Mouse (Mus musculus) forebrain, embryonic 10.5 days (tissue): ENCODE measurements around the gene Tarbp2. TPM values are rescaled to one million over a fixed set of nuclear protein-coding genes. Genes with fewer than 3 reads are reported as not detected.

Experiments
- DNase-seq: peaks from one replicate; pipeline ENCODE4 v3.0.0-alpha.2; 2017; ENCODE audit warnings: low spot score; ENCODE audit errors: extremely low spot score
- H3K27ac ChIP-seq: fragments of 300-500 bp; sonication (generic); 2 replicates; pipeline ENCODE4 v1.5.1; 2016; ENCODE audit warnings: mild to moderate bottlenecking
- H3K27me3 ChIP-seq: fragments of 300-500 bp; sonication (generic); 2 replicates; pipeline ENCODE4 v1.6.1; 2016; ENCODE audit warnings: mild to moderate bottlenecking; ENCODE audit not compliant: poor library complexity, severe bottlenecking
- H3K36me3 ChIP-seq: fragments of 300-500 bp; sonication (generic); replicated peaks from 2 replicates; pipeline ENCODE4 v1.6.1; 2016; ENCODE audit warnings: mild to moderate bottlenecking, moderate library complexity
- H3K4me1 ChIP-seq: fragments of 300-500 bp; sonication (generic); 2 replicates; pipeline ENCODE4 v1.6.1; 2016
- H3K4me3 ChIP-seq: fragments of 300-500 bp; sonication (generic); 2 replicates; pipeline ENCODE4 v1.5.1; 2016; ENCODE audit warnings: mild to moderate bottlenecking, moderate library complexity
- H3K9me3 ChIP-seq: fragments of 300-500 bp; sonication (generic); 2 replicates; pipeline ENCODE4 v1.6.1; 2016; ENCODE audit warnings: mild to moderate bottlenecking, moderate library complexity
- WGBS: fragments of 180-500 bp; shearing (Covaris S2); methylation state at CpG from one replicate; pipeline ENCODE4 v1.1.7; 2016; 5-methylcytosine and 5-hydroxymethylcytosine counted together
- polyA plus RNA-seq: library from polyadenylated mRNA; unstranded; fragments of >200 nt; fragmentation: Nextera tagmentation; extraction: Ambion mirVana; gene quantifications from 2 replicates; pipeline ENCODE4 v1.2.1, GENCODE M21; 2016

The Tarbp2 gene
- polyA plus RNA-seq, 1 experiment from 2014 or later, result 132 TPM

DNA sequence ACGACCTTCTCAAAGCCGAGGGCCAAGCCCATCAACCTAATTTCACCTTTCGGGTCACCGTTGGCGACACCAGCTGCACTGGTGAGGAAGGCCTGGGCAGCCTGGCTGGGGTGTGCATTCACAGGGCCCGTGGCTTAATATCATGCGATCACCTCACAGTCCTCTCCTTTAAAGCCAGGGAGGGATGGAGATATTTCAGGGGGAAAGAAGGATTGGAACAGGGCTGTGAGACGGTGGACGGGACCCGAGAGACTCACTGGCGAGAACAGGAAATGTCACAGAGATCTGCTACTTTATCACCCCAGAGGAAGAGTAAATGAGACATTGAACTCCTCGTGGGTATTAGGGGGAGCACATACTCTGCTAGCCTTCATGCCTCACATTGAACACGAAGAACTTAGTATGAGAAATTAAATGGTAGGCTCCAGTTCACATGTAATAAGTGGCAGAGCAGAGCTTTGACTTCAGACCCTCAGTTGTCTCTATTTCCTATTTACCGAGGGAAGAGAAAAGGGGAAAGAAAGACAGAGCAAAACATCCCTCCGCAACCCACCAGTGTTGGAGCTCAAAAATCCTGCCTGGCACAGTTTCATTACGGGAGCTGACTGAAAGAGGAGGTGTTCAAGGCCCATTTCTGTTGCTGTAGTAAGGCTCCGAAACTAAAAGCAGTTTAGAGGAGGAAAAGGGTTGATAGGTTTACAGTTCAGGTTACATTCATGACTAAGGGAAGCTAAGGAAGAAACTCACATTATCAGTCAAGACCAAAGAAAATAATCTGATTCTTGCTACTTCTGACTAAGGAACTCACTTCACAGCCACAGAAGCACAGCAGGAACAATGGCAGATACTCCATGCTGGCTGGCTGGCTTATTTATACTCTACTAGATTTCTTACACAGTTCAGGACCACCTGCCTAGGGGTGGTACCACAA lies 1.5 kb downstream of the Tarbp2 start:
- Histone ChIP-seq H3K4me1 (peaks cover 50% of the 10 kb centered on the region), H3K27ac (peak overlapping the region; percentile 99), H3K27me3 (no peaks in the 10 kb centered on the region), H3K9me3 (no peaks in the 10 kb centered on the region), H3K4me3 (peak overlapping the region; percentile 79), H3K36me3 (peaks cover 44% of the 10 kb centered on the region)
- no peak for DNase-seq
- 77% methylated on average over 17 of the region's 17 CpGs for WGBS

DNA sequence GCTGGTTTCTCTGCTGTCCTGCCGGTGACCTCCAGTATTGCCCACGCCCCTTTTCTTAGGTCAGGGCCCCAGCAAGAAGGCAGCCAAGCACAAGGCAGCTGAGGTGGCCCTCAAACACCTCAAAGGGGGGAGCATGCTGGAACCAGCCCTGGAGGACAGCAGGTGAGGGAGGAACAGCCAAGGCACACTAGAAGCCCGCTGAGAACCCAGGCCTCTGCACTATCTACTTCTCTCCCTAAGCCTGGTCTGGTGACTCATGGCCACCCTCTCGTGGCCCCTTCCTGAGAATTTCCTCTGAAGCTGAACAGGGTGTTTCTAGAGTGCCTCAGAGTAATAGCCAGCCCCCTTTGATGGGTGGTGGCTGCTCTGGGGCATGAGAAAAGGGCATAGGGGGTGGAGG lies 2.4 kb downstream of the Tarbp2 start:
- no peaks in the 10 kb centered on the region for H3K9me3 ChIP-seq
- DNase-seq, result no peak
- H3K27ac ChIP-seq, result no peak overlapping the region
- no peak overlapping the region for H3K4me3 ChIP-seq
- 91% methylated on average over 4 of the region's 4 CpGs for WGBS
- peaks cover 47% of the 10 kb centered on the region for H3K36me3 ChIP-seq
- peaks cover 43% of the 10 kb centered on the region for H3K4me1 ChIP-seq
- H3K27me3 ChIP-seq, result no peaks in the 10 kb centered on the region

DNA sequence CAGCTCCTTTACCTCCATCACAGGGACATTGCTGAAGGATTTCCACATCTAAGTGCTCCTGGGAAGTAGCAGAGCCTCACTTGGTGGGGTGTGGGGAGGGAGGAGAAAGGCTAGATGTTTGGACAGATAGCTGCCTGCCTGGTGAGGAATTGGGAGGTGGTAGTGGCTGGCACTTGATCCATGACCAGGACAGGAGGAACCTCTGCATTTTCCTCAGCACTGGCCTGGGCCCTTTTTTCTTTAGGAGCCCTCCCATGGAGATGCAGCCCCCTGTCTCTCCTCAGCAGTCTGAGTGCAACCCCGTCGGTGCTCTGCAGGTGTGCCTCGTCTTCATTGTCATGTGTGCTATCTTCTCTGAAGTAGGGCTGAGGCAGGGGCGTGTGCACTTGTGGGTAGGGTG lies 3.5 kb downstream of the Tarbp2 start:
- Histone ChIP-seq H3K4me3 (no peak overlapping the region), H3K36me3 (peaks cover 52% of the 10 kb centered on the region), H3K27me3 (no peaks in the 10 kb centered on the region), H3K4me1 (peaks cover 32% of the 10 kb centered on the region), H3K27ac (no peak overlapping the region), H3K9me3 (no peaks in the 10 kb centered on the region)
- no peak for DNase-seq
- WGBS, result 86% methylated on average over 4 of the region's 4 CpGs

- peaks cover 5% of the 10 kb centered on the region; the same call in 1 of the 2 replicates for H3K4me1 ChIP-seq
- 9% methylated on average over 3 of the region's 3 CpGs for WGBS
Measured at GRCm38 (mm10) chr15:102524892-102525485, 7.0 kb downstream of the Tarbp2 start, which contains the start of gene Npff. TSS of gene Npff (minus strand) at chr15:102524942.

DNA sequence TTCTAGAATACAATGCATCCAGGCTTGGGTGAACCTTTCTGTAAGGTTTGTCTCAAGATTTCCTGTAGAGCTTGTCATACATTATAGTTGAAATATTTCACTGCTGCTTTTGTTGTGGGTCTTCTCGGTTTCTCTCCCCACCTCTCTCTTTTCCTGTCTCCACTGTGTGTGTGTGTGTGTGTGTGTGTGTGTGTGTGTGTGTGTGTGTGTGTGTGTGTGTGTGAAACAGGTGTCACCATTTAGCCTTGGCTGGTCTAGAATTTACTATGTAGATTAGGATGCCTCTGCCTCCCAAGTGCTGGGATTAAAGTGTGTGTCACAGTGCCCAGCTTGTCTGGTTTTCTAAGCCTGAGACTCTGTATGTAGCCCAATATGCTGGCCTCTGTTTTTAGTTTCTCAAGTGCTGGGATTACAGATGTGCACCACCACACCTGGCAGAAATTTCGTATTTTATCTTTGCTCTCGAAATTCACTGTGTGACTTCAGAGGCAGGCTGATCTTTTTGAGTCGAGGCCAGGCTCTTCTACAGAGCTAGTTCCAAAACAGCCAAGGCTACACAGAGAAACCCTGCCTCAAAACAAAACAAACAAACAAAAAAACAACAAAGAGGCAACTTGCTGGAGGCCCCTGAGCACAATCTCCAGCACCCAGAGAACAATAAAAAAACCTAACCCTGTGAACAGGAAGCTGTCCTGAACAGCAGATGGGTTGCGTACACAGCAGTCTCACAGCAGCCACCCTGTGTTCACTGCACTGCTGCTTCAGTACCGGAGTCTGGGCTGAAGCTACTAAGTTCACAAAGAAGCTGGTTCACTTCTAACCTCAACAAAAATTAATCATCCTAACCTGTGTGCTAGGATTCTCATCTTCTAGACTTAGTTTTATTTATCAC lies 8.4 kb downstream of the Tarbp2 start:
- 85% methylated on average over 6 of the region's 6 CpGs for WGBS
- Histone ChIP-seq H3K27me3 (no peaks in the 10 kb centered on the region), H3K4me1 (no peaks in the 10 kb centered on the region), H3K9me3 (no peaks in the 10 kb centered on the region; the same call in 1 of the 2 replicates), H3K4me3 (no peak overlapping the region), H3K27ac (no peak overlapping the region), H3K36me3 (peaks cover 73% of the 10 kb centered on the region)
- no peak for DNase-seq

More at GRCm38 (mm10) chr15:102524892-102525485, 7.0 kb downstream of the Tarbp2 start, which contains the start of gene Npff:
- Histone ChIP-seq H3K27ac (no peak within 1 kb of the TSS), H3K27me3 (no peaks in the 10 kb centered on the region), H3K36me3 (peaks cover 77% of the 10 kb centered on the region), H3K9me3 (no peaks in the 10 kb centered on the region; the same call in 1 of the 2 replicates), H3K4me3 (no peak within 1 kb of the TSS)
- peak; percentile 76 for DNase-seq

GRCm38 (mm10) chr15:102527936-102528335 lies 9.9 kb downstream of the Tarbp2 start:
- 71% methylated on average over 3 of the region's 3 CpGs for WGBS
- no peaks in the 10 kb centered on the region; the same call in 1 of the 2 replicates for H3K9me3 ChIP-seq
- no peak overlapping the region for H3K4me3 ChIP-seq
- no peaks in the 10 kb centered on the region for H3K27me3 ChIP-seq
- H3K27ac ChIP-seq, result no peak overlapping the region
- no peak for DNase-seq
- no peaks in the 10 kb centered on the region for H3K4me1 ChIP-seq
- H3K36me3 ChIP-seq, result peaks cover 69% of the 10 kb centered on the region

DNA sequence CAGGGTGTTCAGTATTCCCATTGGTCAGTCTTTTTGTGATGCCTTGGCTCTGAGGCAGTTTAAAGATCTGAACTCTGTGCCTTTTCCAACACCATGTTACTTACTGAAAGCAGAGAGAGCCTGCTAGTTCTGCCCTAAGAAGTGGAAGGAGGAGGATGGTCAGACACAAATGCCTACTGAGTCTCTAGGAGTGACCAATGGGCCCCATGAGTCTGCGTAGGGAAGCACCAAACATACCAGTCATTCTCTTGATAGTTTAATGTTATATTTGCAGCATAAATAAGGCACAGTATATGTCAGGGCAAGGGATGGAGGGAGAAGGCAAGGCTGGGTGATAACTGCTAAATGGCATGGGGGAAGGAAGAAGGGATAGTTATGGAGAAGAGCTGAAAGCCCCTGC lies 10.4 kb downstream of the Tarbp2 start:
- Histone ChIP-seq H3K36me3 (peaks cover 72% of the 10 kb centered on the region), H3K9me3 (no peaks in the 10 kb centered on the region; the same call in 1 of the 2 replicates), H3K27ac (no peak overlapping the region), H3K27me3 (no peaks in the 10 kb centered on the region), H3K4me1 (no peaks in the 10 kb centered on the region), H3K4me3 (no peak overlapping the region)
- no peak for DNase-seq
- WGBS, result 97% methylated on average over 1 of the region's 1 CpGs

DNA sequence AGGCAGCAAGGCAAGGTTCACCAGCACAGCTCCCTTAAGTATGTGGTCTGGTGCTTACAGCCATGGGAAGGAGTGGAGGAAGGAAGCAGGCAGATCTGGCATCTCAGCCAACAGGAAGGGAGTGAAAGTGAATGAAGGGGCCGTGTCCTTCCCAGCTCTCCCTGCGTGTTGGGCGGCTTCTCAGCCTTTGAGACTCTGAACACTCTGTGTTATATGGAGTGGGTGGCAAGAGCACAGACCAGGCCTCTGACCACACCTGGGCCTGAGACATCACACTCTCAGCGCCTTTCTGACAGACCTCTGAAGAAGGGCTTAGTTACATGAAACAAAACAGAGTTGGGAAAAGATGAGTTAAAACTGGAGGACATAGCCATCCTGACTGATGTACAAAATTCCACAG lies 12.6 kb downstream of the Tarbp2 start:
- DNase-seq, result no peak
- H3K27me3 ChIP-seq, result no peaks in the 10 kb centered on the region
- peaks cover 76% of the 10 kb centered on the region for H3K36me3 ChIP-seq
- H3K4me1 ChIP-seq, result no peaks in the 10 kb centered on the region
- H3K9me3 ChIP-seq, result no peaks in the 10 kb centered on the region; the same call in 1 of the 2 replicates
- 90% methylated on average over 4 of the region's 4 CpGs for WGBS
- no peak overlapping the region for H3K27ac ChIP-seq
- H3K4me3 ChIP-seq, result no peak overlapping the region

DNA sequence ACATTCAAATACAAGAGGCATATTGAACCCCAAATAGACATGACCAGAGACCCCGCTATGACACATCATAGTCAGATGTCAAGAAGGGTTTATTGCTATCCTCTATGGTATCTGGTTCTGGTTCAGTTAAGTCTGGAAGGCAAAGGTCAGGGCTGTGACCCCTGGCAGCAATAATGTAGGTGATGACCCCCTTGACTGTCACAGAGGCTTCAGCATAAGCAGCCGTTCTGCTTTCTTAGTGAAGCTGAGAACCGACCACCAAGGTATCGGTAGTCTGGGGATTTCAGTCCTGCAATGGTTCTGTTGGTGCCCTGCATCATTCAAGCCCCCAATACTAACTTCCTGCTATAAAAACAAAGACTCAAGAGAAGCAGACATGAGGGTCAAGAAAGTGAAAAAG lies 13.6 kb downstream of the Tarbp2 start:
- no peaks in the 10 kb centered on the region for H3K4me1 ChIP-seq
- H3K9me3 ChIP-seq, result no peaks in the 10 kb centered on the region; the same call in 1 of the 2 replicates
- peaks cover 82% of the 10 kb centered on the region for H3K36me3 ChIP-seq
- WGBS, result 88% methylated on average over 4 of the region's 4 CpGs
- no peak overlapping the region for H3K4me3 ChIP-seq
- no peak overlapping the region for H3K27ac ChIP-seq
- DNase-seq, result no peak
- no peaks in the 10 kb centered on the region for H3K27me3 ChIP-seq

DNA sequence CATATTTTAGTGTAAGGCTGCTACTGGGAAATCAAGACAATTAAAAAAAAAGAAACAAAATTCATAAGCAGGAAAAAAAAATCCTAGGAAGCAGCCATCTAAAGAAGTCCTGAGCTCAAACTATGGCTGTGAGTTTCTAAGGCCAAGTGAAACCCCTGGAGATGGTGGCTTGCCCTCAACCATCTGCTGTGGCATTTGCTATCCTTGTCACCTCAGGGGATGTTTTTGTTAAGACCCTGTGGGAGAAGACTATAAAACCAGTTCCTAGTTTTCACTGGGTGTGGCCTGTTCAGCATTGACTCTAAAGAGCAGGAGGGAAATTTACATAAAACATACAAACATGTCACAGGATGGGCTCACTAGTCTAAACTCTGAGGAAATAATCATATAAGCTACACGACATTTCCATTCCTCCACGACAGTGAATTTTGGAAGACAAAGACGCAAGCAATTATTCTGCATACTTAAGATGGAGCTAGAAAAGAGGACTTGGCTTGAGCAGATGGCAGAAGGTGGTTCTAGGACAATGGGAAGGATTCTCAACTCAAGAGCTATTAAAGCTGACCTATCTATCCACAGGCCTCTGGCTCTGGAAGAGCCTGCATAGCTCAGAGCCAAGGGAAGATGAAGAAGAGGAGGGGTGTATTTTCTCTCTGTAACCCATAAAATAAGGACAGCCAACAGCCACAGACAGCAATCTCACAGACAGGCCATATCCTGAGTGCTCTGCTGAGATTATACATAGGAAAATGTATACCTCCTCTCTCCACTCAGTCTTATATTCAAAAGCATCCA lies 14.3 kb downstream of the Tarbp2 start:
- Histone ChIP-seq H3K4me3 (no peak overlapping the region), H3K27ac (no peak overlapping the region), H3K9me3 (no peaks in the 10 kb centered on the region; the same call in 1 of the 2 replicates), H3K36me3 (peaks cover 87% of the 10 kb centered on the region), H3K27me3 (no peaks in the 10 kb centered on the region), H3K4me1 (no peaks in the 10 kb centered on the region)
- 94% methylated on average over 3 of the region's 3 CpGs for WGBS
- DNase-seq, result no peak

DNA sequence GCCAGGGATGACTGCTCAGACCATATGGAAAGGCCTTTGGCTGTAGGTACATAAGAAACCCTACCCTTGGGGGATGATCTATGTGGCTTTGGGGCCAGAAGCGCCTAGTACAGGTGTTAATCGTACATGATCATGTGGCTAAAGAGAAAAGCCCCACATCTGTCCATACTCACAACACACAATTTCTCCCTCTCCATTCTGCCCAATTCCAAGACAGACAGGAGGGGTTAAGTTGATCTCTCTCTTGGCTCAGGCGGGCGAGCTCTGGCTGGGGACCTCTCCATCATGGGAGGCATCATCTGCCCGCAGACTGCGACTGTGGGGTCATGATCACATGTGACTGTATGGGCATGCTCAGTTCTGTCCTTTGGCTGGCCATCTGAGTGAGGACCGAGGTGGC lies 15.9 kb downstream of the Tarbp2 start:
- Histone ChIP-seq H3K27ac (no peak overlapping the region), H3K27me3 (no peaks in the 10 kb centered on the region), H3K36me3 (peaks cover 79% of the 10 kb centered on the region), H3K4me1 (no peaks in the 10 kb centered on the region), H3K9me3 (no peaks in the 10 kb centered on the region), H3K4me3 (no peak overlapping the region)
- DNase-seq, result no peak
- 94% methylated on average over 7 of the region's 7 CpGs for WGBS

GRCm38 (mm10) chr15:102544801-102545200 lies 26.8 kb downstream of the Tarbp2 start:
- Histone ChIP-seq H3K4me3 (no peak overlapping the region), H3K27me3 (no peaks in the 10 kb centered on the region), H3K9me3 (no peaks in the 10 kb centered on the region), H3K27ac (no peak overlapping the region), H3K36me3 (peaks cover 80% of the 10 kb centered on the region), H3K4me1 (no peaks in the 10 kb centered on the region)
- no peak for DNase-seq
- WGBS, result 93% methylated on average over 4 of the region's 4 CpGs
